Mouse (Mus musculus) megakaryocyte, embryonic 14.5 days (primary cell): Measurements from ENCODE around the gene Orai3.

ENCODE experiments used
- FLI1 ChIP-seq: IDR thresholded peaks from 2 replicates; pipeline ENCODE4 v1.6.1; 2012; ENCODE audit warnings: low read length, inconsistent platforms, mixed read lengths
- GATA1 ChIP-seq: IDR thresholded peaks from 3 replicates; pipeline ENCODE4 v1.6.1; 2012; ENCODE audit warnings: mixed read lengths, low read length, inconsistent platforms, borderline replicate concordance

- TF ChIP-seq GATA1 (no peak), FLI1 (no peak)
Measured at GRCm38 (mm10) chr7:127809846-127810245, 40.2 kb downstream of the Orai3 start.
